Mouse (Mus musculus): ENCODE data around the gene Syt12.

DNA sequence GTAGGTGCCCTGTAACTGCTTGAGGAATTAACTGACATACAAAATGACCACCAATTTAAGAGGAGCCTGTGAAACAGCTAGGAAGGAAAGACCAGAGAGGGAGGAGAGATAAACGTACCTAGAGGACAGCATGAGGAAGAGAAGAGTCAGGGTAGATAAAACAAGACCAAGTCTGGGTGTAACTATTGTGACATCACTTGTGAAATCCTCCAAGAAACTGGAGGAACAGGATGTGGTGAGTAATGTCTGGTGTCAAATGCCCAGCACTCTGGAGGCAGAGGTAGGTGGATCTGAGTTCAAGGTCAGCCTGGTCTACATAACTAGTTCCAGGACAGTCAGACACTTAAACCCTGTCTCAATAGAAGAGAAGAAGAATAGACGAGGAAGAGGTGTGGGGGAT is 68.2 kb downstream of the Syt12 start:
- TF ChIP-seq CTCF (IDR thresholded peaks at IDR 0.05; ENCODE audit: insufficient read depth, low read depth, low read length) (no peak), POLR2A (IDR thresholded peaks at IDR 0.05; ENCODE audit: insufficient read depth, low read depth, low read length) (no peak)
